Mouse (Mus musculus) gastrocnemius, adult 8-10 months (tissue): Measurements from ENCODE around the gene Rpp30. TPM values are rescaled to one million over a fixed set of nuclear protein-coding genes. Genes with fewer than 3 reads are reported as not detected.

Experiments used
- DNase-seq, 2 experiments: peaks; one replicate each; pipeline ENCODE4 v3.0.0; 2022; ENCODE audit warnings: low spot score in 2 of 2
- total RNA-seq, 4 experiments: library from RNA; stranded (reverse); gene quantifications; 2 replicates each; pipeline ENCODE4 v1.2.4; 2022

Rpp30 gene
- 10 to 100 TPM; 12.4 to 18.0 (median 15.6) TPM for total RNA-seq

GRCm38 (mm10) chr19:36083262-36084225 lies at the start of gene Rpp30:
Gene Rpp30 (plus strand): TSS chr19:36083716.
- DNase-seq, result peak; percentile 60 to 77

DNA sequence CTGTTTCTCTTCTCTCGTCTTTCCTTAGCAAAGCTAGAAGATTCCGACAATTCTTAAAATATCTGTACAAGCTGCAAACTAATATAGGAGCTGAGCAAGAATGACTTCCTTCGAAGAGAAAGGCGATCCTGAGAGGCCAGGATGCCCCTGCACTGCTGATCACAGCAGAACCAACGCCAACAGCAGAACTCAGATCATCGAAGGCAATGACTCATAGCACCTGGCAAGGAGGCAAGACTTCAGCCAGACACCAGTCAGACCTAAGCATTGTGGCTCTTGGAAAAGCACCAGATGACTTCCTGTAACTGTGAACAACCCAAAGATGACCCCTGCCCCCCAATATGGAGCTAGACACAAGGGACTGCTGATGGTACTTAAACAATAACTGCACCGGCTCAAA lies 37.5 kb upstream of the Rpp30 start:
- DNase-seq, result no peak

DNA sequence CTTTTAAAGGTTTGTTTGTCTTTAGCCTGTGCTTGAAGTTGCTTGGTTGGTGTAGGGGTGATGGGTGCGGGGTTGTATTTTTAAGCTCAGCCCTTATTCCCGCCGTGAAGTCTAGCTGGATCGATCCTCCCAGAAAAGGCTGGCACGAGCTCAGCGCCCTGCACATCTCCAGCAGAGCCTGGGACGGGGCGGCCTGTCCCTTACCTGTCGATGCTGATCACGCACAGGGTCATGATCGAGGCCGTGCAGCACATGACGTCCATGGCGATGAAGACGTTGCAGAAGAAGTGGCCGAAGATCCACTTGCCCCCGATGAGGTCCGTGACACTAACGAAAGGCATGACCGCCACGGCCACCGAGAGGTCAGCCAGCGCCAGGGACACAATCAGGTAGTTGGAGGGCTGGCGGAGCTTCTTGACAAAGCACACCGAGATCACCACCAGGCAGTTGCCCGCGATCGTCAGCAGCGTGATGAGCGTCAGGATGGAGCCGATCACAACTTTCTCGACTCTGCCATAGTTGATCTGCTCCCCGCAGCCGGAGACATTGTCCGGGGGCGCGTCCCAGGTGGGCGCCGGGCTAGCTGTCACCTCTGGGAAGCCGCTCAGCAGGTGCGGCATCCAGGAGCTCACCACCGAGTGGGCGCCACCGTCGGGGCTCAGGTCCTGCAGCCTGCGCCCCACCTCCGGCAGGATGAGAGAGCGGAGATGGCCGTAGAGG lies 26.9 kb upstream of the Rpp30 start:
- no peak for DNase-seq

DNA sequence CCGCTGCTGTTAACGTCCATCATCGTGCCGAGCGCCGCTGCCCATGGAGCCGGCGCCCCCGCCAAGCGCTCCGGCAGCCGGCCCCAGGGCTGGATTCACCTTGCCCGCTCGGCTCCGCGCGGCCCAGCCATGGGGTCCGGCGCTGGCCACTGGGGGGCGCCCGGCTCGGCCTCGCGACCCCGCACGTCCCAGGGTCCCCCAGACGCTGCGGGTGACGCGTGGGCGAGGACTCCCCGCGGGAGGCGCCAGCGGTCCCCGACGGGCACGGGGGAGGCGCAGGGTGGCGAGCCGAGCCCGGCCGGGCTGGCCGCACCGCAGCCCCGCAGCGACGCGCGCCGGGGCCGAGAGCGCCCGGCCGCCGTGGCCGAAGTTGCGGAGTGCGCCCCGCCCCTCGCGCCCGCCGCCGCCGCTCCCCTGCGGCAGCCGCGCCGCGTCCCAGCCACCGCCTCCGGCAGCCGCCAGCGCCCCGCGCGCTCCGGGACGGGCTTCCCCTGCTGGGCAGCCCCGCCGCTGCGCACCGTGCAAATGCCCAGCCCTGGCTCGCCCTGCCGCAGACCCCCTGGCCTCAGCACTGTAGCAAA lies 26.2 kb upstream of the Rpp30 start, which contains the start of gene Htr7:
Htr7 (minus strand) TSS at position 277 of the 581 bp plus-strand sequence.
- DNase-seq, result no peak

- no peak for DNase-seq
Observed at GRCm38 (mm10) chr19:36062801-36063529, 20.6 kb upstream of the Rpp30 start.

GRCm38 (mm10) chr19:36082606-36083261 lies 782 bp upstream of the Rpp30 start:
- no peak for DNase-seq

DNA sequence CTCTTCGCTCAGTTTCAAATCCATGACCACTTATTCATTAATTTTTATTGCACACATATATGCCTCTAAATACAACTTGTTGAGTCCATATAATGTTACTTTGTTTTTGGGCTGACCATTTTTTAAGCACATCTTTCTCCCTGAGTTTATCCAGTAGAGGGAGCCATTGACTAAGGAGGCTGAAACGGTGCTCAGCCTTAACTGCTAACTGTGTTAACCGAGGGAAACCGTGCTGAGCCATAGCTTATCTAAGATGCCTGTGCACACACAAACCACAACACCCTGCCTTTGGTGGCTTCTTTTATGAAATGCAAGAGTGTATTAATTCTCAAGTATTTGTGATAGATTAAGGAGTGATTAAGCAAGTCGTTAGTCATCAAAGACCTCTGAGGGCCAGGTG lies 7.3 kb downstream of the Rpp30 start:
- no peak for DNase-seq

GRCm38 (mm10) chr19:36097194-36097593 lies 13.7 kb downstream of the Rpp30 start:
- DNase-seq, result no peak

DNA sequence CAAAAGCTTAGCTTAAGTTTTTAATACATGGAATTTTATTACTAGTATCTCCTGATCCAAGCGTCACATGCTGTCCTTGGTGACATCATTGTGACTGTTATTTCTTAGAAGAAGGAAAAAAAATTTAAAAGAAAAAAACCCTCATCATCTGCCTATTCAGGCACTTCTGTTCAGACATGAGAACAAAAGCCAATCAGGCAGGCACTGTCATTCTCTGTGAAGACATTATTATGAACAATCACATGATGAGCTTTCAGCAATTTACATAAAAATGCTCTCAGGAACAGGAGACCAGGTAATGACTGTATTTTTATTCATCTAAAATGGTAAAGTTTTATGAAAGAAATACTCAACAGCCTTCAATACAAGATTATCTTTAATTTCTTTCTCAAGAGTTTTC lies 14.7 kb downstream of the Rpp30 start:
- no peak for DNase-seq

DNA sequence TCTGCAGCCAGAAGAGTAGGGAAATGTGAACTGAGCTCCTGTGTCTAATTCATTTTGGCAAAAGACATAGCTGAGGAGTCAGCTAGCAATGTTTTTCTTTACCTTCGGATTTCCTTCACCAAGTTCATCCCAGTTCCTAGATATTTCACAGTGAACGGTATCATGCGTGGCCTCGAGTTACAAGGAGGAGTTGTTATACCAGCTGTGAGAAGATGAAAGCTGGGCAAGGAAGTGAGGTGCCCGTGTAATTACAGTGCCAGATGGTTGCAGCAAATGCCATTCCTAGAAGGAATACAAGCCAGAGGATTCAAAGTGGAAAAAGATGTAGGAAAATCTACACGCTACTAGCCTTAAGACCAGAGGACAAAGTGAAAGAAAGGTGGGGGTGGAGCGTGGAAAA lies 15.4 kb downstream of the Rpp30 start:
- DNase-seq, result no peak

GRCm38 (mm10) chr19:36103909-36104308 lies 20.4 kb downstream of the Rpp30 start:
- no peak for DNase-seq

DNA sequence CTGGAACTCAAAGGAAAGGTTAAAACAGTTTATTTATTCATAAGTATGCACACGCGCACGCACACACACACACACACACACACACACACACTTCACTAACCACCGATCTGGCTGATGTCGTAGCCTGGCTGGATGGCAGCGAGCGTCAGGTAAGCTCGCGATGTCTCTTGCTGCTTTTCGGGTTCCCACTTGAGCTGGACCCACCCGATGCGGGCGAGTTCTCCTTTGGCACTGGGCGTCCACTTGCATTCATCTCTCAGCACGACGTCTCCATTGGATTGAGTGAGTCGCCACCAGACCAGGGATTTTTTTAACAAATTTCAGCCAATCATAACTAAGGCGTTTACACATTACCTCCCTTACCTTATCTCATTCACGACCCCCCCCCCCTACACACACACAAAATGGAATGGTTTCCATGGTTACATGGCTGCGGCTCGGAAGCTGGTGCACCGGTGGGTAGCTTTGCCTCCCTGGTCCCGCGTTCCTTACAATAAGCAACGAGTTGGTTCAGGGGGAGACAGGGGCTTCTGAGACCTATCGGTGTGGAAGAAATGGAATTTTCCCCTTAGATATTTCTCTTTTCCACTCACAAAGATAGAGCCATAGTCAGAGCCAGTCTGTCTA lies 25.9 kb downstream of the Rpp30 start:
- no peak for DNase-seq

DNA sequence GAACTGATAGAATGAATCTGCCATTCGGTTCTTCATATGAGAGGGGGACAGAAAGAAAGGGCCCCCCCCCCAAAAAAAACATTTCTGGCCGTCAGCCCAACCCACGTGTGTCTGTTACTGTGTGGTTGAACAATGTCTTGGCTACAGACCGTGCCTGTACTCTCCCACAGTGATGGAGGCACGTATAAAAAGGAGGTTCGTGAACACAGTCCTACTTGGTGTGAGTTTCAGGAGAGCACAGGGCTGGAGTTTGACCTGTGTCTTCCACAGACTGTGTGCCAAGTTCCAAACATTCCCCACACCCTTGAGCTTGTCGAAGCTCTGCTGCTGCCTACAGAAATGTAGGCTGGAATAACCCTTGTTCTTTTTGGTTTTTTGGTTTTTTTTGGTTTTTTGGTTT lies 26.9 kb downstream of the Rpp30 start:
- no peak for DNase-seq

GRCm38 (mm10) chr19:36111054-36111895 lies 27.8 kb downstream of the Rpp30 start:
- no peak for DNase-seq

- no peak for DNase-seq
Observed at GRCm38 (mm10) chr19:36112007-36112406, 28.5 kb downstream of the Rpp30 start.

DNA sequence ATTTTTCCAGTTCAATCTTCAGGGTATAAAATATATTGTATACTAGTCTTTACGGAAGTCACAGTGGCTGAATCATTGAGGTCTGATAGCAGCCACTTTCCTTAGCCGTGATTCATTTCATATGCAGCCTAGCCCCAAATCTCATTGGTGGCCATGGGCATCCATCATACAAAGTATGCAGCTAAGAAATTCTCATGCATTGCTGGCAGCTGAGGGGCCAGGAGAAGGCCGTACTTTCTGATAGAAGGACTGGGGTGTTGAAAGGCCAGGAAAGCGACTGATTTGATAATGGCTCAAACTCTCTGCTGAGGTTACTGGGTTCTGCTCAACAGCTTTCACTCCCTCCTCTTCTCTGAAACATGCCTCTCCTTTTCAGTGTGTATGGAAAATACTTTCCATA lies 32.7 kb downstream of the Rpp30 start:
- no peak for DNase-seq

DNA sequence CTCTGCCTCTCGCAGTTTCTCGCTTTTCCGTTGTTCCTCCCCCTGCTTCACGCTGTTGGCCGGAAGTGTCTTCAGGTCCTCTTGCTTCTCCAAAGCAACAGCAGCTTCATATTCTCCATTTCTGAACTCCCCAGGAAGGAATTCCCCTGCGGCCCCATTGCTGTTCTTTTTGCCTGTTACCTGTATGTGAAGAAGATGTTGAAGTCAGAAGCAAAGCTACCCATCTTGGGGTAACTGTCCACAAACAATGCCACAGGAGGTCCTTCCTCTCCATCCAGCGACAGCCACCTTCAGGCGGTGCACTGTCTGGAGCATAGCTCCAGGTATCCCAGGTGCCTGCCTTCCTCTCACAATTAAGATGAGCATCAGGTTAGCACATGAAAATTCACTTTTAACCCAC lies 35.7 kb downstream of the Rpp30 start:
- DNase-seq, result no peak

GRCm38 (mm10) chr19:36119783-36120471 lies 36.4 kb downstream of the Rpp30 start, which contains the start of gene Ankrd1:
Gene Ankrd1 (minus strand): TSS chr19:36120099.
- DNase-seq, result peak in 1 of 2 experiments; percentile 30

DNA sequence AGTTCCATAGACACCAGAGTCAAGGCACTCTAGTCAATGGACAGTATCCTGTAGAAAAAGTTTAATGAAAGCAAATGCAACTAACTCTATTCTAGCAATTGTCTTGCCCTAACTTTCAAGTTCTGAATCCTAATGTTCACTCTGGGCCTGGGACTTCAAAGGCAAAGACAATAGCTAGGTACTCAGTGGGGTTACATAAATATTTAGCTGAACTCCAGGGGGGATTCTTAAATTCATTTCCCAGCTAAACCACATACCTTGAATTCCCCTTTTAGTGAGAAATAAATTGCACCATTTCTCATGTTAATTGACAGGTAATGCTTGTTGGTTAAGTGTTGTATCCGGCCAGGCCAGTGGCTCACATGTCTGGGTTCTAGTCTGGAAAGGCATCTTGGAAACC lies 40.7 kb downstream of the Rpp30 start:
- DNase-seq, result no peak
